Mouse (Mus musculus) heart, embryonic 11.5 days (tissue): ENCODE measurements around the gene Lect2. TPM values are rescaled to one million over a fixed set of nuclear protein-coding genes. Genes with fewer than 3 reads are reported as not detected.

Experiments used
- ATAC-seq: fragments of 200-750 bp; cut with Nextera tagmentation; replicated peaks from 2 replicates; pipeline ENCODE4 v1.8.0; 2017; ENCODE audit warnings: moderate library complexity; ENCODE audit not compliant: insufficient number of reproducible peaks, low FRiP score, low TSS enrichment
- H3K27ac ChIP-seq: fragments of 300-500 bp; sonication (generic); 2 replicates; pipeline ENCODE4 v1.5.1; 2014; ENCODE audit warnings: mild to moderate bottlenecking, low read depth, low read length
- H3K27me3 ChIP-seq: fragments of 300-500 bp; sonication (generic); 2 replicates; pipeline ENCODE4 v1.6.1; 2014; ENCODE audit warnings: mild to moderate bottlenecking, low read length, mixed read lengths; ENCODE audit not compliant: control insufficient read depth, insufficient read depth
- H3K36me3 ChIP-seq: fragments of 300-500 bp; sonication (generic); 2 replicates; pipeline ENCODE4 v1.6.1; 2014; ENCODE audit warnings: mild to moderate bottlenecking, low read length, moderate library complexity, mixed read lengths; ENCODE audit not compliant: control insufficient read depth, insufficient read depth
- H3K4me1 ChIP-seq: fragments of 300-500 bp; sonication (generic); 2 replicates; pipeline ENCODE4 v1.6.1; 2014; ENCODE audit warnings: low read length; ENCODE audit not compliant: control insufficient read depth, insufficient read depth
- H3K4me2 ChIP-seq: fragments of 300-500 bp; sonication (generic); 2 replicates; pipeline ENCODE4 v1.6.1; 2014; ENCODE audit warnings: mild to moderate bottlenecking, moderate library complexity
- H3K4me3 ChIP-seq: fragments of 300-500 bp; sonication (generic); 2 replicates; pipeline ENCODE4 v1.5.1; 2014; ENCODE audit warnings: low read depth, low read length
- H3K9ac ChIP-seq: fragments of 300-500 bp; sonication (generic); 2 replicates; pipeline ENCODE4 v1.6.1; 2014; ENCODE audit warnings: mild to moderate bottlenecking, low read depth, low read length, moderate library complexity
- H3K9me3 ChIP-seq: fragments of 300-500 bp; sonication (generic); replicated peaks from 2 replicates; pipeline ENCODE4 v1.6.1; 2016; ENCODE audit warnings: low read length; ENCODE audit not compliant: control insufficient read depth
- WGBS: fragments of 180-500 bp; shearing (Covaris S2); extraction: QIAGEN DNeasy Blood & Tissue Kit; methylation state at CpG from one replicate; pipeline ENCODE4 v1.1.7; 2014; ENCODE audit not compliant: insufficient replicate concordance; 5-methylcytosine and 5-hydroxymethylcytosine counted together
- polyA plus RNA-seq: library from polyadenylated mRNA; unstranded; fragments of >200 nt; fragmentation: Nextera tagmentation; extraction: Ambion mirVana; gene quantifications from 2 replicates; pipeline ENCODE4 v1.2.1, GENCODE M21; 2014

Gene Lect2
- polyA plus RNA-seq, 1 experiment from 2014 or later: 1.1 TPM

- Histone ChIP-seq H3K4me3 (no peak overlapping the region), H3K9me3 (0 out of 2 replicates have a peak, but pooled peaks cover 4% of the 10 kb centered on the region), H3K4me1 (no peaks in the 10 kb centered on the region), H3K27me3 (0 out of 2 replicates have a peak, but pooled peaks cover 2% of the 10 kb centered on the region), H3K27ac (no peak overlapping the region), H3K9ac (no peak overlapping the region), H3K36me3 (no peaks in the 10 kb centered on the region), H3K4me2 (no peak overlapping the region)
- 55% methylated on average over 8 of the region's 8 CpGs for WGBS
- no peak for ATAC-seq
Observed at GRCm38 (mm10) chr13:56529685-56530084, 18.6 kb downstream of the Lect2 start.

GRCm38 (mm10) chr13:56529031-56529430 is 19.3 kb downstream of the Lect2 start:
- Histone ChIP-seq H3K4me3 (no peak overlapping the region), H3K9me3 (0 out of 2 replicates have a peak, but pooled peaks cover 2% of the 10 kb centered on the region), H3K9ac (no peak overlapping the region), H3K27me3 (0 out of 2 replicates have a peak, but pooled peaks cover 2% of the 10 kb centered on the region), H3K4me1 (no peaks in the 10 kb centered on the region), H3K36me3 (no peaks in the 10 kb centered on the region), H3K4me2 (no peak overlapping the region), H3K27ac (no peak overlapping the region)
- no peak for ATAC-seq
- WGBS: 69% methylated on average over 4 of the region's 4 CpGs

- Histone ChIP-seq H3K9me3 (no peaks in the 10 kb centered on the region), H3K36me3 (no peaks in the 10 kb centered on the region), H3K9ac (no peak overlapping the region), H3K27ac (no peak overlapping the region), H3K4me2 (no peak overlapping the region), H3K4me1 (no peaks in the 10 kb centered on the region), H3K4me3 (no peak overlapping the region), H3K27me3 (0 out of 2 replicates have a peak, but pooled peaks cover 2% of the 10 kb centered on the region)
- 81% methylated on average over 11 of the region's 11 CpGs for WGBS
- ATAC-seq: no peak
Observed at GRCm38 (mm10) chr13:56528281-56528680, 20.0 kb downstream of the Lect2 start.

- Histone ChIP-seq H3K27me3 (0 out of 2 replicates have a peak, but pooled peaks cover 2% of the 10 kb centered on the region), H3K9me3 (no peaks in the 10 kb centered on the region), H3K4me2 (no peak overlapping the region), H3K36me3 (no peaks in the 10 kb centered on the region), H3K27ac (no peak overlapping the region), H3K4me1 (no peaks in the 10 kb centered on the region), H3K4me3 (no peak overlapping the region), H3K9ac (no peak overlapping the region)
- no peak for ATAC-seq
- 82% methylated on average over 7 of the region's 7 CpGs for WGBS
Observed at GRCm38 (mm10) chr13:56527846-56528245, 20.5 kb downstream of the Lect2 start.

GRCm38 (mm10) chr13:56526871-56527270 is 21.4 kb downstream of the Lect2 start:
- no peak for ATAC-seq
- Histone ChIP-seq H3K4me2 (no peak overlapping the region), H3K27ac (no peak overlapping the region), H3K9ac (no peak overlapping the region), H3K9me3 (no peaks in the 10 kb centered on the region), H3K4me1 (no peaks in the 10 kb centered on the region), H3K4me3 (no peak overlapping the region), H3K36me3 (no peaks in the 10 kb centered on the region), H3K27me3 (0 out of 2 replicates have a peak, but pooled peaks cover 2% of the 10 kb centered on the region)
- 75% methylated on average over 12 of the region's 12 CpGs for WGBS

GRCm38 (mm10) chr13:56522821-56523167 is 25.5 kb downstream of the Lect2 start:
- Histone ChIP-seq H3K27ac (no peak overlapping the region), H3K36me3 (no peaks in the 10 kb centered on the region), H3K4me1 (no peaks in the 10 kb centered on the region), H3K27me3 (0 out of 2 replicates have a peak, but pooled peaks cover 2% of the 10 kb centered on the region), H3K4me3 (peak overlapping the region; percentile 68), H3K9ac (peak overlapping the region; percentile 74), H3K4me2 (peak overlapping the region; percentile 97), H3K9me3 (no peaks in the 10 kb centered on the region)
- WGBS: 6% methylated on average over 8 of the region's 8 CpGs
- ATAC-seq: no peak

- Histone ChIP-seq H3K4me3 (peak within 1 kb of the TSS; percentile 68), H3K4me1 (no peaks in the 10 kb centered on the region), H3K9me3 (no peaks in the 10 kb centered on the region), H3K9ac (peak within 1 kb of the TSS; percentile 74), H3K27me3 (0 out of 2 replicates have a peak, but pooled peaks cover 2% of the 10 kb centered on the region), H3K27ac (no peak within 1 kb of the TSS), H3K4me2 (peak within 1 kb of the TSS; percentile 97), H3K36me3 (no peaks in the 10 kb centered on the region)
- peak; percentile 97 for ATAC-seq
- WGBS: 1% methylated on average over 55 of the region's 56 CpGs
Observed at GRCm38 (mm10) chr13:56522081-56522820, 26.1 kb downstream of the Lect2 start, which contains the start of gene Fbxl21. Fbxl21 (plus strand) TSS chr13:56522472.

GRCm38 (mm10) chr13:56516816-56517215 is 31.5 kb downstream of the Lect2 start:
- H3K9me3 ChIP-seq: no peaks in the 10 kb centered on the region
- no peaks in the 10 kb centered on the region for H3K36me3 ChIP-seq
- no peaks in the 10 kb centered on the region for H3K4me1 ChIP-seq
- no peak overlapping the region for H3K4me3 ChIP-seq
- H3K27ac ChIP-seq: no peak overlapping the region
- no peak overlapping the region for H3K4me2 ChIP-seq
- no peak for ATAC-seq
- H3K27me3 ChIP-seq: no peaks in the 10 kb centered on the region
- no peak overlapping the region for H3K9ac ChIP-seq
- 64% methylated on average over 7 of the region's 7 CpGs for WGBS

- H3K4me3 ChIP-seq: no peak overlapping the region
- H3K4me1 ChIP-seq: no peaks in the 10 kb centered on the region
- no peak for ATAC-seq
- H3K27me3 ChIP-seq: no peaks in the 10 kb centered on the region
- no peak overlapping the region for H3K9ac ChIP-seq
- H3K9me3 ChIP-seq: no peaks in the 10 kb centered on the region
- H3K4me2 ChIP-seq: no peak overlapping the region
- 63% methylated on average over 4 of the region's 4 CpGs for WGBS
- no peaks in the 10 kb centered on the region for H3K36me3 ChIP-seq
- no peak overlapping the region for H3K27ac ChIP-seq
Observed at GRCm38 (mm10) chr13:56516311-56516710, 32.0 kb downstream of the Lect2 start.
